Mouse (Mus musculus): ENCODE measurements around the gene Arhgap44. TPM values are rescaled to one million over a fixed set of nuclear protein-coding genes. Genes with fewer than 3 reads are reported as not detected.

The Arhgap44 gene
- polyA plus RNA-seq, 1 experiment, result 1.1 TPM

DNA sequence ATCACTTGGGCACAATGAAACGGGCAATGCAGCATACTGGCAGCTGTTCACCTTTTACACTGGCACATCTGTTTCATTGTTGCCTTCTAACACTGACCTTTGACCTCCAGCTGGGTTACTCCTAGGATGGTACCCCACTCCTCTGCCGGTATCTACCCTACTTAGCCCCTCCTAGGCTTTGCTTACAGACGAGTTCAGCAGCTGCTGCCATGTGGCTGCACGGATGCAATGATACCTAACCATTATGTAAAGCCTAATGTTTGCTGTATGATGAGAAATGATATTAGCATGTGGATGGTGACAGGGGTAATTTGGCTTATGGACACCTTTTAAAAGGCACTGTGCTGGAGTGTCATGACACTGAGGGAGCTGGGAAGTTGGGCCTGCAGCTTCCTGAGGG is 55.6 kb downstream of the Arhgap44 start:
- TF ChIP-seq CTCF (IDR thresholded peaks at IDR 0.05; ENCODE audit: extremely low read depth, insufficient read length, insufficient replicate concordance, low read depth, low read length) (no peak), POLR2A (IDR thresholded peaks at IDR 0.05; ENCODE audit: low read depth, low read length) (no peak)
- Histone ChIP-seq H3K27me3 (ENCODE audit: control insufficient read depth, insufficient read depth, low read length) (no peaks in the 10 kb centered on the region), H3K27ac (ENCODE audit: insufficient read depth, low read depth, low read length) (no peak overlapping the region), H3K4me3 (ENCODE audit: low read depth, low read length) (no peak overlapping the region), H3K36me3 (ENCODE audit: control insufficient read depth, insufficient read depth, low read length) (no peaks in the 10 kb centered on the region), H3K4me1 (ENCODE audit: control insufficient read depth, insufficient read depth, insufficient read length, low read length) (no peaks in the 10 kb centered on the region)
- WGBS, result 54% methylated on average over 4 of the region's 4 CpGs

DNA sequence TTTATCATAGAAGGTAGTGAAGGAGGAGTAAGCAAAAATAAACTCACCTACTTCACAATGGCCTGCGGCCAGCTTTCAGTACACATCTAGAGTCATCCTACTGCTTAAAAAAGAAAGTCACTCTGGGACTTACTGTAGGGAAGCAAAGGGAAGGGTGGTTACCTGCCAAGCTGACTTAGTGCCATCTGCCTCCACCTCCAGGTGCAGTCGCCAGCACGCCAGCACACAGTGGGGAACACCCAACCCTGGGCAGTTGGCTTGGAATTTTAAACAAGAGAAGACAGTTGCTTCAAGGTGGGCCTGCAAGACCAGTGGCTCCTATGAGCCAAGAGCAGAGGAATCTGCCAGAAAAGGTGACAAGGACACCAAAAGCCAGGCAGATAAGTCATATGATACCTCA is 58.7 kb downstream of the Arhgap44 start:
- WGBS, result 89% methylated on average over 3 of the region's 3 CpGs
- Histone ChIP-seq H3K4me1 (ENCODE audit: control insufficient read depth, insufficient read depth, insufficient read length, low read length) (no peaks in the 10 kb centered on the region), H3K27ac (ENCODE audit: insufficient read depth, low read depth, low read length) (no peak overlapping the region), H3K27me3 (ENCODE audit: control insufficient read depth, insufficient read depth, low read length) (no peaks in the 10 kb centered on the region), H3K4me3 (ENCODE audit: low read depth, low read length) (no peak overlapping the region), H3K36me3 (ENCODE audit: control insufficient read depth, insufficient read depth, low read length) (no peaks in the 10 kb centered on the region)
- TF ChIP-seq POLR2A (IDR thresholded peaks at IDR 0.05; ENCODE audit: low read depth, low read length) (no peak), CTCF (IDR thresholded peaks at IDR 0.05; ENCODE audit: extremely low read depth, insufficient read length, insufficient replicate concordance, low read depth, low read length) (no peak)

DNA sequence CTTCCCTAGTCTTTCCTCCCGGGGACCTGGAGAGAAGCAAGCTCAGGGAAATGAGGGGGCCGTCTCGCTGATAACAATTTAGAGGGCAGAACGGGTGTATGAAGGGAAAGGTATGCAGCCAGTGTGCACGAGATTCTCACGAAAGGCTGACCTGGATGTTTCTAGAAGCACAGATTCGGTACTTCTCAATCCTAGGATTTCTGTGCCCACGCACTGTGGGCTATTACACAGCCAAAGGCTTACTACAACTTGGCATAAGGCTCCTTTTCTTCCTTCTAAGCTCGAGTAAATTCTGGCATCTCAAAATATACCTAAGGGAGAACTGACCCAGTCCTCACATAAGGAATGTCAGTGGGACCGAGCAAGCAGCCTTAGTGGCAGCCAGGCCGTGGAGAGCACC is 61.6 kb downstream of the Arhgap44 start:
- Histone ChIP-seq H3K36me3 (ENCODE audit: control insufficient read depth, insufficient read depth, low read length) (no peaks in the 10 kb centered on the region), H3K27me3 (ENCODE audit: control insufficient read depth, insufficient read depth, low read length) (no peaks in the 10 kb centered on the region), H3K27ac (ENCODE audit: insufficient read depth, low read depth, low read length) (no peak overlapping the region), H3K4me1 (ENCODE audit: control insufficient read depth, insufficient read depth, insufficient read length, low read length) (no peaks in the 10 kb centered on the region), H3K4me3 (ENCODE audit: low read depth, low read length) (no peak overlapping the region)
- TF ChIP-seq CTCF (IDR thresholded peaks at IDR 0.05; ENCODE audit: extremely low read depth, insufficient read length, insufficient replicate concordance, low read depth, low read length) (no peak), POLR2A (IDR thresholded peaks at IDR 0.05; ENCODE audit: low read depth, low read length) (no peak)
- WGBS, result 72% methylated on average over 11 of the region's 11 CpGs

DNA sequence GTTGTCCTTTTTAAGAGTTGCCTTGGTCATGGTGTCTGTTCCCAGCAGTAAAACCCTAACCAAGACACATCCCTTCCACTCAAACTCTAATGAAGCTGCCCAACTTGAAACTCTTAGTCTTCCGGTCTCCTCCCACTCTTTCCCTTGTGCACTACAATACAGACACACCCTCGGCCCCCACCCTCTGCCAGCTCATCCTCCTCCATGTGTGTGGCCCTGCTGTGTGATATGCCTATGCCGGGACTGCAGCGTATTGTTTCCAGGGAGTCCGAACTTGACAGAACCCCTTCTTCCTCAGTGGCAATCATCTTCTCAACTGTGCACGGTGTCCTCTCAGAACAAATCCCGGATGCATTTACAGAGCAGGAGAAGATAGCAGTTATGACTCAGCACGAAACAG is 62.7 kb downstream of the Arhgap44 start:
- Histone ChIP-seq H3K27ac (ENCODE audit: insufficient read depth, low read depth, low read length) (no peak overlapping the region), H3K4me1 (ENCODE audit: control insufficient read depth, insufficient read depth, insufficient read length, low read length) (no peaks in the 10 kb centered on the region), H3K36me3 (ENCODE audit: control insufficient read depth, insufficient read depth, low read length) (no peaks in the 10 kb centered on the region), H3K4me3 (ENCODE audit: low read depth, low read length) (no peak overlapping the region), H3K27me3 (ENCODE audit: control insufficient read depth, insufficient read depth, low read length) (no peaks in the 10 kb centered on the region)
- no peak for TF ChIP-seq CTCF (IDR thresholded peaks at IDR 0.05; ENCODE audit: extremely low read depth, insufficient read length, insufficient replicate concordance, low read depth, low read length)
- WGBS, result 83% methylated on average over 8 of the region's 8 CpGs

DNA sequence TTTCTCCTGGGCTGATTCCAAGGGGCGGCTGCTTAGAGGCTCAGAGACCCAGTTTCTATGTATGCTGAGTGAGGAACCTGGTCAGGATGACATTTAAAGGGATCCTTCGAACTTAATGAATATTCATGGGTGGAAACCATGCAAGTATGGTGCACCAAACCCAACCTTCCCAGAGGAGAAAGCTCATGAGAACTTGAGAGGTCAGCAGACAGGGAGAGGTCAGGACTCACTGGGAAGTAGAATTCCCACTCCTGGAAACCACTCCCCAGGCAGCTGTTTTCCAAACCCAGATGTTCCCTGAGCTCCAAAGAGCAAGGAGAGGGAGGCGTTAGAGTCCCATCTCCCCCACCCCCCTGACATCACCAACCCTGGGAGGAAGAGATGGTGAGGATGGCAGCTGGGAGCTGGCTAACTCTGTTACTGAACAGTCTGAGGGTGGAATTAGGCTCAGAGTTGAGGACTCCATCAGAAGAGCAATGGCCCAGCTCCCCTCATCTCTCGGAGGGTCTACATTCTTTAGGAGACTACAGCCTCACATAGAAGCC is 65.2 kb downstream of the Arhgap44 start:
- H3K4me3 ChIP-seq (ENCODE audit: low read depth, low read length), result no peak overlapping the region
- H3K36me3 ChIP-seq (ENCODE audit: control insufficient read depth, insufficient read depth, low read length), result no peaks in the 10 kb centered on the region
- 77% methylated on average over 4 of the region's 4 CpGs for WGBS

DNA sequence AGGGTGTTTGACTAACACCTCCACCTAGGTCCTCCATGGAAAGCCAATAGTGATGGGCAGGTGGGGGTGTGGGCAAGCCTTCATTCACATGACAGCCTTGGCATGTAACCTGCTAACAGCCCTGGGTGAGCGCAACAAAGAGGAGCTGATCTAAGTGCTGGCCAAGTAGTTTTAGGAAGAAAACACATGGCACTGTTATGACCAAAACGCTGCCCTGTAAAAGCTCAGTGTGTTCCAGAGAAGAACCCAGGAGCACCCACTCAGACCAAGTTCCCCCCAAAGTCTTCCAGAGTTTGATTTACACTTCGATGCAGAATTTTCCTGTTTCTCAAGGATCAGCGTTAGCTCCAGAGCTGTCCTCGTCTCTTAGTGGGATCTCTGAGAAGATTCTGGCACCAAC is 65.9 kb downstream of the Arhgap44 start:
- Histone ChIP-seq H3K27me3 (ENCODE audit: control insufficient read depth, insufficient read depth, low read length) (no peaks in the 10 kb centered on the region), H3K36me3 (ENCODE audit: control insufficient read depth, insufficient read depth, low read length) (no peaks in the 10 kb centered on the region), H3K27ac (ENCODE audit: insufficient read depth, low read depth, low read length) (no peak overlapping the region), H3K4me3 (ENCODE audit: low read depth, low read length) (no peak overlapping the region), H3K4me1 (ENCODE audit: control insufficient read depth, insufficient read depth, insufficient read length, low read length) (no peaks in the 10 kb centered on the region)
- TF ChIP-seq POLR2A (IDR thresholded peaks at IDR 0.05; ENCODE audit: low read depth, low read length), result no peak
- no peak for TF ChIP-seq CTCF (IDR thresholded peaks at IDR 0.05; ENCODE audit: extremely low read depth, insufficient read length, insufficient replicate concordance, low read depth, low read length)
- WGBS, result 86% methylated on average over 5 of the region's 5 CpGs

More for the DNA sequence above, 65.2 kb downstream of the Arhgap44 start:
- TF ChIP-seq CTCF (IDR thresholded peaks at IDR 0.05; ENCODE audit: extremely low read depth, insufficient read length, insufficient replicate concordance, low read depth, low read length), result no peak
- no peak for TF ChIP-seq POLR2A (IDR thresholded peaks at IDR 0.05; ENCODE audit: low read depth, low read length)
- no peak overlapping the region for H3K27ac ChIP-seq (ENCODE audit: insufficient read depth, low read depth, low read length)
- no peaks in the 10 kb centered on the region for H3K4me1 ChIP-seq (ENCODE audit: control insufficient read depth, insufficient read depth, insufficient read length, low read length)
- H3K27me3 ChIP-seq (ENCODE audit: control insufficient read depth, insufficient read depth, low read length), result no peaks in the 10 kb centered on the region

DNA sequence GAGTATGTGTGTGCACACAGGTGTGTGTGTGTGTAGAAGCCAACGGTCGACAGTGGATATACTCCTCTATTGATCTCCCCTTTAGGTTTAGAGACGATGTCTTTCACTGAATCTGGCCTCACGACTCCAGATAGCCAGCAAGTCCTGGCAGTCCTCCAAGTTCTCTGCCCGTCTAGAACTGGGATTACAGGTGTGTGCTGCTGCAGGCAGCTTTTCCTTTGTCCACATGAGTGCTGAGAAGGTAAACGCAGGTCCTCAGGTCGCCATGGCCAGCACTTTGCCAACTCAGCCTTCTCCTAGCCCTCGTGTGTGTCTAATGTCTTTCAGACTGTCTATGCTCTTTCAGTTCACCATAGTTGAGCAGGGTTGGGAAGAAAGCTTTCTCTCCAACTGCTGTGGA is 69.9 kb downstream of the Arhgap44 start:
- Histone ChIP-seq H3K36me3 (ENCODE audit: control insufficient read depth, insufficient read depth, low read length) (no peaks in the 10 kb centered on the region), H3K27me3 (ENCODE audit: control insufficient read depth, insufficient read depth, low read length) (no peaks in the 10 kb centered on the region), H3K27ac (ENCODE audit: insufficient read depth, low read depth, low read length) (no peak overlapping the region), H3K4me1 (ENCODE audit: control insufficient read depth, insufficient read depth, insufficient read length, low read length) (peaks cover 2% of the 10 kb centered on the region; the same call in 1 of the 2 replicates), H3K4me3 (ENCODE audit: low read depth, low read length) (no peak overlapping the region)
- 53% methylated on average over 8 of the region's 8 CpGs for WGBS
- TF ChIP-seq CTCF (IDR thresholded peaks at IDR 0.05; ENCODE audit: extremely low read depth, insufficient read length, insufficient replicate concordance, low read depth, low read length) (no peak), POLR2A (IDR thresholded peaks at IDR 0.05; ENCODE audit: low read depth, low read length) (no peak)
